Mouse (Mus musculus): ENCODE data around the gene Ren1. TPM values are rescaled to one million over a fixed set of nuclear protein-coding genes. Genes with fewer than 3 reads are reported as not detected.

Gene Ren1
- total and polyA plus RNA-seq, 2 experiments from 2014 or later, result 0.07 TPM; not detected in 1

DNA sequence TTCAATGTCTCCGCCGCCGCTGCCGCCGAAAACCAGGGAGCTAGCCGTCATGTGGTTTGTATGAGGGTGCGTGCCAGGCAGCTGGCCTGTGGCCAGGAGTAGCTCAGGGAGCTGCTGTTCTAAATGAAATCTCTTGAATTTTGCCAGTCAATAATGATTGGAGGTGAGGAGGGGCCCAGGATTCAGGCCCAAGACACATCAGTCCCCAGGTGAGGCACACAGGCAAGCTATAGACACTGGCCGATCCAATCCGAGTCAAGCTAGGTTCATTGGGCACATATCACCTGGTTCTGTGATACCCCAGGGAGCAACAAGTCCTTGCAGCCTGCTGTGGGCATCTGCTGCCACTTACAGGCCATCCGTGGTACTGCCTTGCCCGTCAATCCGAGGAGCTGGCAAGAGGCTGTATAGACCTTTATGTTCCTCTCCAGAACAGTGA is 3.1 kb downstream of the Ren1 start:
- Histone ChIP-seq H3K36me3 (replicated peaks; ENCODE audit: control insufficient read depth, insufficient read depth, low read length) (no peaks in the 10 kb centered on the region), H3K27ac (ENCODE audit: low read depth) (no peak overlapping the region), H3K4me2 (ENCODE audit: low read depth, low read length) (no peak overlapping the region), H3K9ac (replicated peaks; ENCODE audit: low read depth, low read length) (no peak overlapping the region), H3K9me3 (replicated peaks; ENCODE audit: control insufficient read depth, low read length) (no peaks in the 10 kb centered on the region), H3K27me3 (ENCODE audit: control insufficient read depth, insufficient read depth, low read length) (peaks cover 18% of the 10 kb centered on the region; the same call in 1 of the 2 replicates), H3K4me3 (ENCODE audit: low read depth, low read length) (no peak overlapping the region), H3K4me1 (ENCODE audit: control insufficient read depth, insufficient read depth) (no peaks in the 10 kb centered on the region)
- TF ChIP-seq EP300 (IDR thresholded peaks at IDR 0.05; ENCODE audit: low read depth) (no peak), CTCF (IDR thresholded peaks at IDR 0.05; ENCODE audit: low read depth) (peak; percentile 97)
- 42% methylated on average over 12 of the region's 12 CpGs for WGBS
- ATAC-seq (ENCODE audit: insufficient read depth, low read depth) (peak; percentile 64; the same call in 1 of the 2 replicates), DNase-seq (ENCODE audit: low spot score) (peak; percentile 26)

DNA sequence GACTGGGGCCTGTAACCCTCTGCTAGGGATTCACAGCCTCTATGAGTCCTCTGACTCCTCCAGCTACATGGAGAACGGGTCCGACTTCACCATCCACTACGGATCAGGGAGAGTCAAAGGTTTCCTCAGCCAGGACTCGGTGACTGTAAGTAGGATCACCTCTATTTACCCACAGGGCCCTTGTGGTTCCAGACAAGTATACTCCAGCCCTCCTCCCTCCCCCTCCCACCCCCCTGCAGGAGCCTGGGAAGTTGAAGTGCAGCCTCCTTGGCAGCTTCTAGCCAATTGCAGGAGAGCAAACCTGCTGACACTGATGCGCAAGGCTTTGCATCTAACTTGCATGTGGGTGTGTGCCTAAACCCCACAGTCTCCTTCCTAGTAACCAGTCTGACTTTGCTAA is 5.2 kb downstream of the Ren1 start:
- ATAC-seq (ENCODE audit: insufficient read depth, low read depth), result no peak
- Histone ChIP-seq H3K9me3 (replicated peaks; ENCODE audit: control insufficient read depth, low read length) (no peaks in the 10 kb centered on the region), H3K27ac (ENCODE audit: low read depth) (no peak overlapping the region), H3K4me2 (ENCODE audit: low read depth, low read length) (no peak overlapping the region), H3K36me3 (replicated peaks; ENCODE audit: control insufficient read depth, insufficient read depth, low read length) (no peaks in the 10 kb centered on the region), H3K9ac (replicated peaks; ENCODE audit: low read depth, low read length) (no peak overlapping the region), H3K4me3 (ENCODE audit: low read depth, low read length) (no peak overlapping the region), H3K27me3 (ENCODE audit: control insufficient read depth, insufficient read depth, low read length) (peaks cover 21% of the 10 kb centered on the region; the same call in 1 of the 2 replicates), H3K4me1 (ENCODE audit: control insufficient read depth, insufficient read depth) (no peaks in the 10 kb centered on the region)
- WGBS, result 55% methylated on average over 5 of the region's 5 CpGs
- TF ChIP-seq CTCF (IDR thresholded peaks at IDR 0.05; ENCODE audit: low read depth), result no peak
- no peak for TF ChIP-seq EP300 (IDR thresholded peaks at IDR 0.05; ENCODE audit: low read depth)
- no peak for DNase-seq (ENCODE audit: low spot score)

GRCm38 (mm10) chr1:133355912-133356311 is 5.6 kb downstream of the Ren1 start:
- Histone ChIP-seq H3K36me3 (replicated peaks; ENCODE audit: control insufficient read depth, insufficient read depth, low read length) (no peaks in the 10 kb centered on the region), H3K9me3 (replicated peaks; ENCODE audit: control insufficient read depth, low read length) (no peaks in the 10 kb centered on the region), H3K27me3 (ENCODE audit: control insufficient read depth, insufficient read depth, low read length) (peaks cover 21% of the 10 kb centered on the region; the same call in 1 of the 2 replicates), H3K4me2 (ENCODE audit: low read depth, low read length) (no peak overlapping the region), H3K4me1 (ENCODE audit: control insufficient read depth, insufficient read depth) (no peaks in the 10 kb centered on the region), H3K9ac (replicated peaks; ENCODE audit: low read depth, low read length) (no peak overlapping the region), H3K27ac (ENCODE audit: low read depth) (no peak overlapping the region), H3K4me3 (ENCODE audit: low read depth, low read length) (no peak overlapping the region)
- WGBS, result 40% methylated on average over 15 of the region's 15 CpGs
- no peak for ATAC-seq (ENCODE audit: insufficient read depth, low read depth)
- TF ChIP-seq EP300 (IDR thresholded peaks at IDR 0.05; ENCODE audit: low read depth) (no peak), CTCF (IDR thresholded peaks at IDR 0.05; ENCODE audit: low read depth) (no peak)
- no peak for DNase-seq (ENCODE audit: low spot score)

DNA sequence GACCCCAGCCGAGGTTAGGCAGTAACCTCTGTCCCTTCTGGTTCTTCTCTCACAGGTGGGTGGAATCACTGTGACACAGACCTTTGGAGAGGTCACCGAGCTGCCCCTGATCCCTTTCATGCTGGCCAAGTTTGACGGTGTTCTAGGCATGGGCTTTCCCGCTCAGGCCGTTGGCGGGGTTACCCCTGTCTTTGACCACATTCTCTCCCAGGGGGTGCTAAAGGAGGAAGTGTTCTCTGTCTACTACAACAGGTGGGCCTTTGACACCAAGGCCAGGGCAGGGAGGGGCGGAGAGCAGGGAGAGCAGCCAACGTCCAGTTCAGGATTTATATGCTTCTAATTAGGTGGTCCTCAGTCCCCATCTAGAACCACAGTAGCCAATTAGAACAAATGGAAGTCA is 6.0 kb downstream of the Ren1 start:
- no peaks in the 10 kb centered on the region for H3K9me3 ChIP-seq (replicated peaks; ENCODE audit: control insufficient read depth, low read length)
- H3K4me3 ChIP-seq (ENCODE audit: low read depth, low read length), result no peak overlapping the region
- H3K9ac ChIP-seq (replicated peaks; ENCODE audit: low read depth, low read length), result no peak overlapping the region
- ATAC-seq (ENCODE audit: insufficient read depth, low read depth) (no peak), DNase-seq (ENCODE audit: low spot score) (no peak)
- WGBS, result 72% methylated on average over 8 of the region's 8 CpGs
- TF ChIP-seq EP300 (IDR thresholded peaks at IDR 0.05; ENCODE audit: low read depth) (no peak), CTCF (IDR thresholded peaks at IDR 0.05; ENCODE audit: low read depth) (no peak)
- H3K27ac ChIP-seq (ENCODE audit: low read depth), result no peak overlapping the region
- H3K36me3 ChIP-seq (replicated peaks; ENCODE audit: control insufficient read depth, insufficient read depth, low read length), result no peaks in the 10 kb centered on the region
- no peak overlapping the region for H3K4me2 ChIP-seq (ENCODE audit: low read depth, low read length)
- no peaks in the 10 kb centered on the region for H3K4me1 ChIP-seq (ENCODE audit: control insufficient read depth, insufficient read depth)
- peaks cover 21% of the 10 kb centered on the region; the same call in 1 of the 2 replicates for H3K27me3 ChIP-seq (ENCODE audit: control insufficient read depth, insufficient read depth, low read length)

DNA sequence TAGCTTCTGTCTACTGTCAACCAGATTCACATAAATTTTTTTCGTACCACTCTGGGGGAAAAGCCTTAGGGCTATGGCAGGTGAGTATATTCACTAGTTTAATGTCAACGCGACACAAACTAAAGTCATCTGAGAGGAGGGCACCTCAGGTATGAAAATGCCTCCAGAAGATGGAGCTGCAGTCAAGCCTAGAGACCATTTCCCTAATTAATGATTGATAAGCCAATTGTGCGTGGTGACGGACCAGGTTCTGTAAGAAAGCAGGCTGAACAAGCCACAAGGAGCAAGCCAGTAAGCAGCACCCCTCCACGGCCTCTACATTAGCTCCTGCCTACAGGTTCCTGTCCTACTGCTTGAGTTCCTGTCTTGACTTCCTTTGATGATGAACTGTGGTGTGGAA is 10.7 kb downstream of the Ren1 start:
- Histone ChIP-seq H3K36me3 (replicated peaks; ENCODE audit: control insufficient read depth, insufficient read depth, low read length) (no peaks in the 10 kb centered on the region), H3K4me3 (ENCODE audit: low read depth, low read length) (no peak overlapping the region), H3K27ac (ENCODE audit: low read depth) (no peak overlapping the region), H3K4me2 (ENCODE audit: low read depth, low read length) (no peak overlapping the region), H3K27me3 (ENCODE audit: control insufficient read depth, insufficient read depth, low read length) (peaks cover 31% of the 10 kb centered on the region), H3K9me3 (replicated peaks; ENCODE audit: control insufficient read depth, low read length) (no peaks in the 10 kb centered on the region), H3K4me1 (ENCODE audit: control insufficient read depth, insufficient read depth) (peaks cover 18% of the 10 kb centered on the region), H3K9ac (replicated peaks; ENCODE audit: low read depth, low read length) (no peak overlapping the region)
- 89% methylated on average over 6 of the region's 6 CpGs for WGBS
- DNase-seq (ENCODE audit: low spot score) (no peak), ATAC-seq (ENCODE audit: insufficient read depth, low read depth) (no peak)
- no peak for TF ChIP-seq EP300 (IDR thresholded peaks at IDR 0.05; ENCODE audit: low read depth)
- no peak for TF ChIP-seq CTCF (IDR thresholded peaks at IDR 0.05; ENCODE audit: low read depth)

- Histone ChIP-seq H3K4me3 (ENCODE audit: low read depth, low read length) (no peak overlapping the region), H3K27me3 (ENCODE audit: control insufficient read depth, insufficient read depth, low read length) (peaks cover 31% of the 10 kb centered on the region), H3K9me3 (replicated peaks; ENCODE audit: control insufficient read depth, low read length) (no peaks in the 10 kb centered on the region), H3K4me1 (ENCODE audit: control insufficient read depth, insufficient read depth) (peaks cover 18% of the 10 kb centered on the region), H3K36me3 (replicated peaks; ENCODE audit: control insufficient read depth, insufficient read depth, low read length) (no peaks in the 10 kb centered on the region), H3K27ac (ENCODE audit: low read depth) (no peak overlapping the region), H3K9ac (replicated peaks; ENCODE audit: low read depth, low read length) (no peak overlapping the region), H3K4me2 (ENCODE audit: low read depth, low read length) (no peak overlapping the region)
- DNase-seq (ENCODE audit: low spot score) (no peak), ATAC-seq (ENCODE audit: insufficient read depth, low read depth) (no peak)
- TF ChIP-seq EP300 (IDR thresholded peaks at IDR 0.05; ENCODE audit: low read depth) (no peak), CTCF (IDR thresholded peaks at IDR 0.05; ENCODE audit: low read depth) (no peak)
- WGBS, result 92% methylated on average over 5 of the region's 5 CpGs
Measured at GRCm38 (mm10) chr1:133362103-133362502, 11.8 kb downstream of the Ren1 start.

Data from heart, postnatal 0 days (tissue).